Mouse (Mus musculus): ENCODE data around the gene Entpd6.

- TF ChIP-seq POLR2A (IDR thresholded peaks at IDR 0.05; ENCODE audit: control insufficient read depth, low read depth, low read length): no peak
- TF ChIP-seq CTCF (IDR thresholded peaks at IDR 0.05; ENCODE audit: control insufficient read depth, insufficient read depth, insufficient replicate concordance, low read depth, low read length): no peak
Observed at GRCm38 (mm10) chr2:150810603-150811002, 61.8 kb downstream of the Entpd6 start.

Data from testis, adult 2 months (tissue).